Mouse (Mus musculus) WW6 (cell line): ENCODE data around the gene Wars.

Source experiments
- DNase-seq: peaks from one replicate; pipeline ENCODE4 v3.0.0-alpha.2; 2013; ENCODE audit warnings: low read depth, low spot score

Gene Wars

GRCm38 (mm10) chr12:108909846-108910433 lies 16.0 kb upstream of the Wars start:
- DNase-seq = no peak

- DNase-seq = no peak
These were observed 12.4 kb upstream of the Wars start for GRCm38 (mm10) chr12:108906398-108906797.

- DNase-seq = no peak
These were observed 11.8 kb upstream of the Wars start for GRCm38 (mm10) chr12:108905620-108906302.

- DNase-seq = no peak
These were observed 10.3 kb upstream of the Wars start for GRCm38 (mm10) chr12:108904276-108904653.

- DNase-seq = no peak
These were observed 9.8 kb upstream of the Wars start for GRCm38 (mm10) chr12:108903600-108904275.

- peak; percentile 39 for DNase-seq
These were observed 9.0 kb upstream of the Wars start for GRCm38 (mm10) chr12:108902940-108903339.

- DNase-seq = no peak
These were observed 7.4 kb upstream of the Wars start for GRCm38 (mm10) chr12:108901346-108901745.

- no peak for DNase-seq
These were observed 2.0 kb upstream of the Wars start for GRCm38 (mm10) chr12:108896006-108896405.

- DNase-seq = no peak
These were observed 450 bp upstream of the Wars start for GRCm38 (mm10) chr12:108894432-108894816.

GRCm38 (mm10) chr12:108892989-108893714 lies 822 bp downstream of the Wars start, which contains the start of gene Wdr25:
Gene Wdr25 (plus strand): TSS chr12:108893631.
- DNase-seq = no peak

- DNase-seq = no peak
These were observed 5.3 kb downstream of the Wars start for GRCm38 (mm10) chr12:108888632-108889031.

- DNase-seq = no peak
These were observed 6.9 kb downstream of the Wars start for GRCm38 (mm10) chr12:108887077-108887476.

- no peak for DNase-seq
These were observed 8.1 kb downstream of the Wars start for GRCm38 (mm10) chr12:108885906-108886305.

- no peak for DNase-seq
These were observed 11.2 kb downstream of the Wars start for GRCm38 (mm10) chr12:108882776-108883175.

- DNase-seq = no peak
These were observed 12.8 kb downstream of the Wars start for GRCm38 (mm10) chr12:108881192-108881591.

GRCm38 (mm10) chr12:108880606-108881005 lies 13.4 kb downstream of the Wars start:
- DNase-seq = no peak

GRCm38 (mm10) chr12:108879138-108879537 lies 14.8 kb downstream of the Wars start:
- DNase-seq = no peak

- no peak for DNase-seq
These were observed 20.9 kb downstream of the Wars start for GRCm38 (mm10) chr12:108873122-108873521.

GRCm38 (mm10) chr12:108869575-108869974 lies 24.4 kb downstream of the Wars start:
- peak; percentile 16 for DNase-seq

GRCm38 (mm10) chr12:108865007-108865494 lies 28.9 kb downstream of the Wars start:
- DNase-seq = no peak

- DNase-seq = no peak
These were observed 35.5 kb downstream of the Wars start for GRCm38 (mm10) chr12:108858486-108858885.

GRCm38 (mm10) chr12:108857589-108858184 lies 36.3 kb downstream of the Wars start:
- no peak for DNase-seq
